Mouse (Mus musculus) c-Kit-negative CD71-positive TER-119-positive erythroid progenitor cells, embryonic 14.5 days (primary cell): Measurements from ENCODE around the gene Madd.

Experiments
- DNase-seq: peaks from one replicate; pipeline ENCODE4 v3.0.0-alpha.2; 2013; ENCODE audit warnings: low read depth, low spot score

Madd gene

GRCm38 (mm10) chr2:91175490-91175889 is 8.1 kb downstream of the Madd start:
- no peak for DNase-seq

GRCm38 (mm10) chr2:91169587-91170322 is 13.9 kb downstream of the Madd start:
- no peak for DNase-seq

- no peak for DNase-seq
Observed at GRCm38 (mm10) chr2:91167629-91168028, 16.0 kb downstream of the Madd start.

- DNase-seq: no peak
Observed at GRCm38 (mm10) chr2:91164991-91165390, 18.6 kb downstream of the Madd start.

- DNase-seq: no peak
Observed at GRCm38 (mm10) chr2:91163532-91163931, 20.1 kb downstream of the Madd start.

GRCm38 (mm10) chr2:91162952-91163351 is 20.7 kb downstream of the Madd start:
- no peak for DNase-seq

GRCm38 (mm10) chr2:91160591-91160990 is 23.0 kb downstream of the Madd start:
- no peak for DNase-seq

GRCm38 (mm10) chr2:91157002-91157752 is 26.5 kb downstream of the Madd start:
- no peak for DNase-seq

GRCm38 (mm10) chr2:91154091-91154490 is 29.5 kb downstream of the Madd start:
- no peak for DNase-seq

- no peak for DNase-seq
Observed at GRCm38 (mm10) chr2:91152885-91153377, 30.7 kb downstream of the Madd start.

- DNase-seq: no peak
Observed at GRCm38 (mm10) chr2:91151331-91151730, 32.3 kb downstream of the Madd start.

- DNase-seq: no peak
Observed at GRCm38 (mm10) chr2:91148101-91148500, 35.5 kb downstream of the Madd start.

- no peak for DNase-seq
Observed at GRCm38 (mm10) chr2:91143401-91143800, 40.2 kb downstream of the Madd start.

GRCm38 (mm10) chr2:91142920-91143319 is 40.7 kb downstream of the Madd start:
- no peak for DNase-seq

- no peak for DNase-seq
Observed at GRCm38 (mm10) chr2:91139764-91140163, 43.9 kb downstream of the Madd start.

GRCm38 (mm10) chr2:91139311-91139710 is 44.3 kb downstream of the Madd start:
- no peak for DNase-seq

- no peak for DNase-seq
Observed at GRCm38 (mm10) chr2:91137481-91137880, 46.2 kb downstream of the Madd start.

- DNase-seq: no peak
Observed at GRCm38 (mm10) chr2:91136513-91137412, 46.9 kb downstream of the Madd start.

- DNase-seq: no peak
Observed at GRCm38 (mm10) chr2:91132035-91132434, 51.6 kb downstream of the Madd start.

- no peak for DNase-seq
Observed at GRCm38 (mm10) chr2:91131251-91131650, 52.4 kb downstream of the Madd start.

GRCm38 (mm10) chr2:91130126-91130525 is 53.5 kb downstream of the Madd start:
- DNase-seq: no peak

GRCm38 (mm10) chr2:91128761-91129160 is 54.9 kb downstream of the Madd start:
- no peak for DNase-seq
